Mouse (Mus musculus) urinary bladder, postnatal 10 days (tissue): ENCODE results near the gene Coro7.

Experiments
- DNase-seq: peaks from one replicate; pipeline ENCODE4 v3.0.0; 2022; ENCODE audit warnings: low spot score

The Coro7 gene

GRCm38 (mm10) chr16:4615297-4615696 is 64.3 kb downstream of the Coro7 start:
- no peak for DNase-seq

DNA sequence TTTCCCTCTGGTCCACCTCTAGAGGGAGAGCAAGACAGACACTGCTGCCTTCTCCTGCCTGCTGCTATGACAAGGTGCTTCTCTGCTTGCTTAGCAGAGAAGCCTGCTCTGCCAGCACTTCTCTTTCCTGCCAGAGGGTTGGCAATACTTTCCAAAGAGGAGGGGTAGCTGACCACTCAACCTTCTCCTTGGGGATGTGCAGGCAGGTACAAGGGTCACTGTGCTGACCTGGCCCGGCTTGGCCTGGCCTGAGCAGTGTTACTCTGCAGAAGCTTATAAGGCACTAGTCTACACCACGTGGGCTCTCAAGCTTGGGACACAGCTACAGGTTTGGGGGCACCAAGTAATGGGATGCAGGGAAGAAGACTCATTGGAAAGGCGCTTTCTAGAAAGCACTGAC is 64.9 kb downstream of the Coro7 start:
- no peak for DNase-seq

DNA sequence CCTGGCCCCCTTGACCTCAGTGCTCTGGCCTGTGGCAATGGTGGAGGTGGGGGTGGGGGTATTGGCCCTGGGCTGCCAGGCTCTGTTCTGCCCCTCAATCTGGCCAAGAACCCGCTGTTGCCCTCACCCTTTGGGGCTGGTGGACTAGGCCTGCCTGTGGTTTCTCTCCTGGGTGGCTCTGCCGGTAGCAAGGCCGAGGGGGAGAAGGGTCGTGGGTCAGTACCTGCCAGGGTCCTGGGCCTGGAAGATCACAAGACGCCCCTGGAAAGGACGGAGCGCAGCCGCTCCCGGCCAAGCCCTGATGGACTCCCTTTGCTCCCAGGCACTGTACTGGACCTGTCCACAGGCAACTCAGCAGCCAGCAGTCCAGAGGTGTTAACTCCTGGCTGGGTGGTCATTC is 65.8 kb downstream of the Coro7 start:
- no peak for DNase-seq

- no peak for DNase-seq
Observed at GRCm38 (mm10) chr16:4611676-4612075, 67.9 kb downstream of the Coro7 start.

GRCm38 (mm10) chr16:4611193-4611592 is 68.4 kb downstream of the Coro7 start:
- DNase-seq, result no peak

DNA sequence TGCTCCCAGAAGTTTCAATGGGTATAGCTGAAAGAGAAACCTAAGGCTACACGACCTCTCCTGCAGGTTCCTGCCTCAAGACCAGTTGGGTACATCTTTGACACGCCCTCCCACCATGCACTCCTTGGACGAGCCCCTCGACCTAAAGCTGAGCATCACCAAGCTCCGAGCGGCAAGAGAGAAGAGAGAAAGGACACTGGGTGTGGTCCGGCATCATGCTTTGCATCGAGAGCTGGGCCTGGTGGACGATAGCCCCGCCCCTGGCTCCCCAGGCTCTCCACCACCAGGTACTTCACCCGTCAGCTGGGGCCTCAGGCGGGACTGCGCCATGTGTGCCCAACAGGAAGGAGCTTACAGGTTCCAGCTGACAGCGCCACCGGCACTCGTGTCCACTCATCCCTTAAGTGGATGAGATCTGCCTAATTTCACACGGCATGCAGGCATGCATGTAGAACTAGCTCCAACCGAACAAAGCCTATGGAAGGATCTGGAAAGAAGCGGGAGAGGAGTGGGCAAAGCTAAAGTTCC is 71.0 kb downstream of the Coro7 start:
- no peak for DNase-seq

DNA sequence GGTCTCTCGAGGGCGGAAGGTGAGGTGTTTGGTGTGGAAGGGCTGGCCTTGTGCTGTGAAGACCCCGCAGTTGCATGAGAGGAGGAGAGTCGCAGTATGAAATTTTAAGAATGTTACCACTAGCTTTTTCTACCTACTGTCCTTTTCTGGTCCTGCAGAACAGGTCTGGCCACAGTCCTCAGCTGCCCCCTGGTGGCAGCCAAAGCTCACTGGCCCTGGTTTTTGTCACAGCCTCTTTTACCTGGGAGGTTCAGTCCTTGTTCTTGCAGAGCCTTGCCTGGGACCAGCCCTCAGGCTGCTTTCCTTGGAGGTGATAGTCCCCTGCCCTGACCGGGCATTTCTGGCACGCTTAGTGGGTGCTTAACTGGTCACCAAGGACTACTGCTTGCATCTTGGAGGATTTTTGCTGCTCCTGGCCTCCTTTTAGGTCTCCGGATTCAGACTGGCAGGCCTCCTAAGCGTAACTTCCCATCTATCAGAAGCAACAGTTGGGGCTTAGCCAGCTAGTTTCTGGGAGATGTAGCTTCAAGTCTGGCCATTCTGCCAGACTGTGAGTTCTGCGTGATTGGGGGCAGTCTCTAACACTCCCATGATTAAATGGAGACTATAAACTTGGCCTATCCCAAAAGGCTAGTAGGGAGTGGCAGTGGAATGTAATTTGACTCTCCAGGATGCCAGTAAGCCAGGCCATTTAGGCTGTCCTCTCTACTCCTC is 71.6 kb downstream of the Coro7 start:
- no peak for DNase-seq

DNA sequence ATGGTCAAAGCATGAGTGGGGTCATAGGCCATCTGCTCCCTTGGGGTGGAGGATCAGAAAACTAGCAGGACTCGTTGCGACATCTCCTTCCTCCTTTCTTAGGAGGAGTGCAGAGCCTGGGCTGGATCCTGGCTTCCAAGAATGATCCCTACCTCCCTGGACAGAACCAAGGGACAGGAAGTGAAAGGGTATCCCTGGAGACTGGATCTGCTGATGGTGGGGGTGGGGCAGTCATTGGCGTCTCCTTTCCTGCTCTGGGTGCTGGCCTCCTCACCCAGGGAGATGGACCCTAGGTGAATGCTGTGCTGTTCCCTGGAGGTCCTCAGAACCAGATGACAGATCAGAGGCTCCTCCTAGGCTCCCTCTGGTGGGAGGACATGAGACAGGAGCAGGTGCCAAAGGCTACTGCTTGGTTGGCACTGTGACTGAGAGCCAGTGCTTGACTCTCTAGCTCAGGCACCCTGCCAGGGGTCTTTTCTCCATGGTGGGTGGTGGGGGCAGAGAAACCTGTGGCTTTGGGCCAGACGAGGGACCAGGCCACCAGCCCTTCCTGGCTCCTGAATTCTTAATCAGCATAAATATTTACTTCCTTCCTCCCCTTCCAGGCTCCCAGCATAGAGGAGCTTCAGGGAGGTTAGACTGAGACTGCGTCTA is 73.0 kb downstream of the Coro7 start:
- no peak for DNase-seq

DNA sequence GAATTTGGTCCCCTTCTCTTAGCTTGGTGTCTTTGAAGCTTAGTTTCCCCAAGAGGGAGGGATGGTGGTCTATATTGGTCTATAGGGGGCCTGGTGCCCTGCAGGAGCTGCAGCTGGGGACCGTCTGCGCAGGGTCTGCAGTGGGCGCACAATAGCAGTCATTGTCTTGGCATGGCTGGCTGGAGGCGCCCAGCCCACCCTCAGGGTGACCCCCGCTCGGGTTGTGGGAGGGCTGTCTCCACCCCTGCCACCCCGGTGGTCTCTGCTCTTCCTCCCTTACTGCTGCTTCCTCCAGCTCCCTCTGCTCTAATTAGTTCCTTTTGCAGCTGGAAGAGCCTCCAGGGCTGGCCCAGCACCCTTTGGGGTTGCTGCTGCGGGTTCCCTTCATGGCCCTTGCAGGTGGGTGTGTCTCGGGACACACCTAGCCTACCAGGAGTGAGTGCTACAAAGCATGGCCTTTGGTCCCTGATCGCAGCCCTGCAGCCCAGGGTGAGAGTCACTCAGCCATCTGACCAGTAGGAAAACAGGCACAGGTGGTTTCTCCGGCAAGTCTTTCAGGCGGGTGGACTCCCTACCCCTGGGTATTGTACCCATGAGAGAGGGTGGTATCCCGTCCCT is 74.0 kb downstream of the Coro7 start:
- no peak for DNase-seq

DNA sequence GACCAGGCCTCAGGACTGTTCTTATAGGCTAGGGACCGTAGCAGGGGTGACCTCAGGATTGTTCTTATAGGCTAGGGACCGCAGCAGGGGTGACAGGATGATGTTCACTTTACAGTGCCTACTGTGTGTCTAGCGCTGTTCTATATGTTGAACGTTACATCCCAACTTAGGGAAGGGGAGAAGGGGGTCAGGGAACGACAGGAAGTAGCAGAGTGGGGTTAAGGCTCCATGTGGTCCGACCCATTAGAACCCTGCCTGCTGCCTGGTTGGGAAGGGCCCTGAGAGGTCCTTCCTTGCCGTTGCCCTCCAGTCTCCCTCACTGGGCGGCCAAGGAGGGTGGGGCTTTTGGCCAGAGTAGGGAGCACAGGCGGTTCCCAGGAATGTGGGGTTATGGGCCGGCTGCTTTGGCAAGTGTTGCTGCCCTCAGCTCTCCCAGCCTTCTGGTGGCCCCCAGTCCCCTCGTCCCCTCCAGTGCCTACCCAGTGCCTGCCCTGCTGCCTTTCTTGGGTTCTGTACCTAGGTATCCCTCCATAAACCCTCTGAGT is 75.2 kb downstream of the Coro7 start:
- DNase-seq, result no peak

- DNase-seq, result no peak
Observed at GRCm38 (mm10) chr16:4603453-4603837, 76.1 kb downstream of the Coro7 start.

DNA sequence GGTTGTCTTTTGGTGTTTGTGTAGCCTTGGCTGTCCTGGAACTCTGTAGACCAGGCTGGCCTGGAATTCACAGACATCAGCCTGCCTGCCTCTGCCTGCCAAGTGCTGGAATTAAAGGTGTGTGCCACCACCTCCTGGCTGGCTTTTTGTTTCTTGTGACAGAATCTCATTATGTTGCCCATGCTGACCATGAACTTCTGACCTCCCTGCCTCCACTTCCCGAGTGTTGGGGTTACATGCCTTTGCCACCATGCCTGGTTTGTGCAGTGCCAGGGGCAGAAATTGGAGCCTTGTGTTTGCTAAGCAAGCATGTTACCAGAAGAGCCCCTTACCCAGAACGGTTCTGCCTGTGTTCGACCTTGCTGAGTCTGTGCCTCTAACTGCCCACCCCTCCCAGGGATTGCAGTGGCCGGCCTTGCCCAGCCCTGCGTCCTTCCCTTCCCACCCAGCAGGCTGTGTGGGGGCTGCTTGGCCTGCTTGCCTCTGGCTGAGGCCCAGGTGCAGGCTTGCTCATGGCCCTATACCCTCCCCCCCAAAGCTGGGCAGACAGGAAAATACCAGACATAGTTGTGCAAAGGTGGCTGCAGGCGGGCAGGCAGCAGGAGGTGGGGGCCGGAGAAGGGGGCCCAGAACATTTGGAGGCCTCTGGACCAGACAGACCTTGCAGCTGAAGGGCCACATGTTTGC is 76.7 kb downstream of the Coro7 start:
- DNase-seq, result no peak

- no peak for DNase-seq
Observed at GRCm38 (mm10) chr16:4602189-4602588, 77.4 kb downstream of the Coro7 start.

GRCm38 (mm10) chr16:4600701-4601310 is 78.8 kb downstream of the Coro7 start:
- no peak for DNase-seq

DNA sequence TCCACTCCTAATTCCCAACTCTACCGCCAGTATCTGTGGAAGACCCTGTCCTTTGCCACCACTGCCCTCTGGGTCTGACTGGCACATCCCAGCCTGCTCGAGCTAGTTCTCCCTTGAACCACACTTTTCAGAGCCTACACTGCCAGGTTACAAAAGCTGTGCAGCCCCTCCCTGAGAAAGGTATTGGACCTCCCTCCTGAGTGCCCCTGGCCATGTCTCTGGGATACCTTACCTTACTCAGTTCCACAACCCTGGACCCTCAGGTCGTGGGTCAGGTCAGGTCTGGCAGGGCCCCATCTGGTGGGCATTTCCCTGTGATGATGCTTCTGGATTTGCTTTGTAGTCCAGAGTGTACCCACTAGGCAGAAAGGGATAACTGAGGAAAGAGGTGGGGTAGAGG is 80.0 kb downstream of the Coro7 start:
- no peak for DNase-seq

DNA sequence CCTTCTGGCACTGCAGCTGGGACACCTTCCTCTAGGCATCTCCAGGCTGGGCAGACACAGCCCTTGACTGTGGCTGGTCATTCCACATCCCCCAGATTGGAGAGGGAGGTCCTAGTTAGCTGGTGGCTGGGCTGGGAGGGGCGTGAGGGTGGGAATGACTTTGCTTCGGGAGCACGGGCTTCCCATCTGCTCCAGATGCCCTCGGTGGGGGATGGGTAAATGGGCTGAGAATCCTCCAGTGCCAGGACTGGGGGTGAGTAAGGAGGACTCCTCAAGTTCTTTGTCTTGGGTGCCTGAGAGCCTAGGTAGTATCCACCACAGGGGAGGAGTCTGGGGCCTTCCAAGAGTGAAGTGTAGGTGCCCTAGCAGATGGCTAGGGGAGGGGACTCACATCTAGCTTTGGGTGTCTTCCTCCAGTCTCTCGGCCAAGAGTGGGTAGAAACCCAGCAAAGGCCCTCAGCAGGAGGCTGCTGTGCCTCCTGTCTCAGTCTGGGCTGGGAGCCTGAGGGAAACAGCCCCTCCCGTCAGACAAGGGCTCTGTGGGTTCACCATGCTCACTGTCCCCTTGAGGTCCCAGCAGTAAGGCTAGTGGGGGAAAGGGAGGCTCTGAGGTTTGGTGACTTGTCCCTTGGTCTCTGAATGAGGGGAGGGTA is 80.6 kb downstream of the Coro7 start:
- DNase-seq, result peak; percentile 7

GRCm38 (mm10) chr16:4598041-4598440 is 81.5 kb downstream of the Coro7 start:
- DNase-seq, result no peak

GRCm38 (mm10) chr16:4597296-4597695 is 82.3 kb downstream of the Coro7 start:
- DNase-seq, result no peak

- DNase-seq, result no peak
Observed at GRCm38 (mm10) chr16:4596836-4597235, 82.7 kb downstream of the Coro7 start.

GRCm38 (mm10) chr16:4596141-4596728 is 83.3 kb downstream of the Coro7 start:
- DNase-seq, result no peak

GRCm38 (mm10) chr16:4595527-4595963 is 84.0 kb downstream of the Coro7 start:
- DNase-seq, result no peak
